Mouse (Mus musculus) hindbrain, embryonic 15.5 days (tissue): ENCODE results near the gene Flt1. TPM values are rescaled to one million over a fixed set of nuclear protein-coding genes. Genes with fewer than 3 reads are reported as not detected.

Source experiments
- ATAC-seq: fragments of 200-750 bp; cut with Nextera tagmentation; 2 replicates; pipeline ENCODE4 v1.8.0; 2017; ENCODE audit warnings: low read depth, moderate number of reproducible peaks, moderate TSS enrichment; ENCODE audit not compliant: low FRiP score
- H3K27ac ChIP-seq: fragments of 300-500 bp; sonication (generic); replicated peaks from 2 replicates; pipeline ENCODE4 v1.5.1; 2015; ENCODE audit warnings: mild to moderate bottlenecking, inconsistent platforms
- H3K27me3 ChIP-seq: fragments of 300-500 bp; sonication (generic); 2 replicates; pipeline ENCODE4 v1.6.1; 2015; ENCODE audit warnings: control low read depth, inconsistent platforms
- H3K36me3 ChIP-seq: fragments of 300-500 bp; sonication (generic); 2 replicates; pipeline ENCODE4 v1.6.1; 2015; ENCODE audit warnings: control low read depth, inconsistent platforms
- H3K4me1 ChIP-seq: fragments of 300-500 bp; sonication (generic); replicated peaks from 2 replicates; pipeline ENCODE4 v1.6.1; 2015; ENCODE audit warnings: control low read depth, inconsistent platforms
- H3K4me2 ChIP-seq: fragments of 300-500 bp; sonication (generic); 2 replicates; pipeline ENCODE4 v1.6.1; 2015; ENCODE audit warnings: moderate library complexity, mild to moderate bottlenecking, inconsistent platforms
- H3K4me3 ChIP-seq: fragments of 300-500 bp; sonication (generic); 2 replicates; pipeline ENCODE4 v1.5.1; 2015; ENCODE audit warnings: mild to moderate bottlenecking, inconsistent platforms
- H3K9ac ChIP-seq: fragments of 300-500 bp; sonication (generic); 2 replicates; pipeline ENCODE4 v1.6.1; 2015; ENCODE audit warnings: inconsistent platforms
- H3K9me3 ChIP-seq: fragments of 300-500 bp; sonication (generic); 2 replicates; pipeline ENCODE4 v1.6.1; 2016; ENCODE audit warnings: control low read depth, inconsistent platforms
- WGBS: fragments of 180-500 bp; shearing (Covaris S2); methylation state at CpG from one replicate; pipeline ENCODE4 v1.1.7; 2015; 5-methylcytosine and 5-hydroxymethylcytosine counted together
- polyA plus RNA-seq: library from polyadenylated mRNA; unstranded; fragments of >200 nt; fragmentation: Nextera tagmentation; extraction: Ambion mirVana; gene quantifications from 2 replicates; pipeline ENCODE4 v1.2.1, GENCODE M21; 2015

The Flt1 gene
- polyA plus RNA-seq, 1 experiment from 2014 or later, result 16.0 TPM

GRCm38 (mm10) chr5:147721438-147721837 is 4.4 kb downstream of the Flt1 start:
- H3K4me1 ChIP-seq, result peaks cover 18% of the 10 kb centered on the region
- no peak overlapping the region for H3K9ac ChIP-seq
- no peak overlapping the region for H3K27ac ChIP-seq
- 25% methylated on average over 8 of the region's 8 CpGs for WGBS
- no peak for ATAC-seq
- H3K9me3 ChIP-seq, result no peaks in the 10 kb centered on the region
- no peaks in the 10 kb centered on the region for H3K36me3 ChIP-seq
- no peak overlapping the region for H3K4me2 ChIP-seq
- peaks cover 60% of the 10 kb centered on the region for H3K27me3 ChIP-seq
- no peak overlapping the region for H3K4me3 ChIP-seq

- Histone ChIP-seq H3K4me3 (no peak overlapping the region), H3K9ac (no peak overlapping the region), H3K27ac (no peak overlapping the region), H3K36me3 (no peaks in the 10 kb centered on the region), H3K9me3 (no peaks in the 10 kb centered on the region), H3K4me1 (no peaks in the 10 kb centered on the region), H3K27me3 (peaks cover 38% of the 10 kb centered on the region), H3K4me2 (no peak overlapping the region)
- ATAC-seq, result no peak
- 80% methylated on average over 7 of the region's 7 CpGs for WGBS
Measured at GRCm38 (mm10) chr5:147718335-147718734, 7.5 kb downstream of the Flt1 start.

- Histone ChIP-seq H3K4me1 (no peaks in the 10 kb centered on the region), H3K4me3 (no peak overlapping the region), H3K4me2 (no peak overlapping the region), H3K9me3 (no peaks in the 10 kb centered on the region), H3K27me3 (peaks cover 26% of the 10 kb centered on the region), H3K9ac (no peak overlapping the region), H3K27ac (no peak overlapping the region), H3K36me3 (no peaks in the 10 kb centered on the region)
- WGBS, result 77% methylated on average over 15 of the region's 15 CpGs
- ATAC-seq, result no peak
Measured at GRCm38 (mm10) chr5:147716697-147717217, 9.1 kb downstream of the Flt1 start.

GRCm38 (mm10) chr5:147716276-147716675 is 9.5 kb downstream of the Flt1 start:
- H3K27ac ChIP-seq, result no peak overlapping the region
- no peak overlapping the region for H3K9ac ChIP-seq
- no peaks in the 10 kb centered on the region for H3K9me3 ChIP-seq
- no peak overlapping the region for H3K4me2 ChIP-seq
- peaks cover 22% of the 10 kb centered on the region for H3K27me3 ChIP-seq
- no peak overlapping the region for H3K4me3 ChIP-seq
- no peaks in the 10 kb centered on the region for H3K4me1 ChIP-seq
- no peaks in the 10 kb centered on the region for H3K36me3 ChIP-seq
- WGBS, result 73% methylated on average over 9 of the region's 9 CpGs
- ATAC-seq, result no peak

- WGBS, result 79% methylated on average over 13 of the region's 13 CpGs
- Histone ChIP-seq H3K9ac (no peak overlapping the region), H3K36me3 (no peaks in the 10 kb centered on the region), H3K4me3 (no peak overlapping the region), H3K4me1 (no peaks in the 10 kb centered on the region), H3K27me3 (peaks cover 13% of the 10 kb centered on the region), H3K27ac (no peak overlapping the region), H3K4me2 (no peak overlapping the region), H3K9me3 (no peaks in the 10 kb centered on the region)
- no peak for ATAC-seq
Measured at GRCm38 (mm10) chr5:147715391-147715790, 10.4 kb downstream of the Flt1 start.

- H3K4me1 ChIP-seq, result no peaks in the 10 kb centered on the region
- H3K36me3 ChIP-seq, result no peaks in the 10 kb centered on the region
- WGBS, result 48% methylated on average over 4 of the region's 4 CpGs
- H3K9ac ChIP-seq, result no peak overlapping the region
- ATAC-seq, result no peak
- H3K27ac ChIP-seq, result no peak overlapping the region
- no peaks in the 10 kb centered on the region for H3K9me3 ChIP-seq
- H3K27me3 ChIP-seq, result no peaks in the 10 kb centered on the region
- H3K4me3 ChIP-seq, result no peak overlapping the region
- H3K4me2 ChIP-seq, result no peak overlapping the region
Measured at GRCm38 (mm10) chr5:147708500-147708899, 17.3 kb downstream of the Flt1 start.

- WGBS, result 53% methylated on average over 4 of the region's 4 CpGs
Measured at GRCm38 (mm10) chr5:147707479-147707878, 18.3 kb downstream of the Flt1 start.

GRCm38 (mm10) chr5:147704890-147705289 is 20.9 kb downstream of the Flt1 start:
- WGBS, result 54% methylated on average over 4 of the region's 4 CpGs
- Histone ChIP-seq H3K4me2 (no peak overlapping the region), H3K4me3 (no peak overlapping the region), H3K27ac (no peak overlapping the region), H3K9me3 (no peaks in the 10 kb centered on the region), H3K27me3 (no peaks in the 10 kb centered on the region), H3K36me3 (no peaks in the 10 kb centered on the region), H3K9ac (no peak overlapping the region), H3K4me1 (no peaks in the 10 kb centered on the region)
- ATAC-seq, result no peak

More at GRCm38 (mm10) chr5:147707479-147707878, 18.3 kb downstream of the Flt1 start:
- Histone ChIP-seq H3K9ac (no peak overlapping the region), H3K36me3 (no peaks in the 10 kb centered on the region), H3K9me3 (no peaks in the 10 kb centered on the region), H3K4me1 (no peaks in the 10 kb centered on the region), H3K27ac (no peak overlapping the region), H3K4me3 (no peak overlapping the region), H3K4me2 (no peak overlapping the region), H3K27me3 (no peaks in the 10 kb centered on the region)
- no peak for ATAC-seq

- Histone ChIP-seq H3K27me3 (no peaks in the 10 kb centered on the region), H3K9me3 (no peaks in the 10 kb centered on the region), H3K9ac (no peak overlapping the region), H3K4me1 (no peaks in the 10 kb centered on the region), H3K4me2 (no peak overlapping the region), H3K36me3 (no peaks in the 10 kb centered on the region), H3K4me3 (no peak overlapping the region), H3K27ac (no peak overlapping the region)
- no peak for ATAC-seq
- 88% methylated on average over 5 of the region's 5 CpGs for WGBS
Measured at GRCm38 (mm10) chr5:147702423-147702822, 23.4 kb downstream of the Flt1 start.

- no peak for ATAC-seq
- no peak overlapping the region for H3K27ac ChIP-seq
- H3K9ac ChIP-seq, result no peak overlapping the region
- no peaks in the 10 kb centered on the region for H3K27me3 ChIP-seq
- H3K4me3 ChIP-seq, result no peak overlapping the region
- no peaks in the 10 kb centered on the region for H3K36me3 ChIP-seq
- no peak overlapping the region for H3K4me2 ChIP-seq
- no peaks in the 10 kb centered on the region for H3K9me3 ChIP-seq
- H3K4me1 ChIP-seq, result no peaks in the 10 kb centered on the region
- 95% methylated on average over 3 of the region's 3 CpGs for WGBS
Measured at GRCm38 (mm10) chr5:147701024-147701423, 24.8 kb downstream of the Flt1 start.

- no peak overlapping the region for H3K9ac ChIP-seq
- no peak overlapping the region for H3K27ac ChIP-seq
- ATAC-seq, result no peak
- H3K4me1 ChIP-seq, result no peaks in the 10 kb centered on the region
- H3K4me2 ChIP-seq, result no peak overlapping the region
- WGBS, result 41% methylated on average over 13 of the region's 13 CpGs
- no peaks in the 10 kb centered on the region for H3K36me3 ChIP-seq
- H3K27me3 ChIP-seq, result no peaks in the 10 kb centered on the region
- H3K4me3 ChIP-seq, result no peak overlapping the region
- H3K9me3 ChIP-seq, result no peaks in the 10 kb centered on the region
Measured at GRCm38 (mm10) chr5:147698044-147698443, 27.8 kb downstream of the Flt1 start.

GRCm38 (mm10) chr5:147697165-147697564 is 28.6 kb downstream of the Flt1 start:
- Histone ChIP-seq H3K4me1 (no peaks in the 10 kb centered on the region), H3K9ac (no peak overlapping the region), H3K27me3 (no peaks in the 10 kb centered on the region), H3K36me3 (no peaks in the 10 kb centered on the region), H3K9me3 (no peaks in the 10 kb centered on the region), H3K4me2 (no peak overlapping the region), H3K4me3 (no peak overlapping the region), H3K27ac (no peak overlapping the region)
- ATAC-seq, result no peak
- WGBS, result 33% methylated on average over 5 of the region's 5 CpGs

- 97% methylated on average over 1 of the region's 1 CpGs for WGBS
- Histone ChIP-seq H3K27ac (no peak overlapping the region), H3K4me3 (no peak overlapping the region), H3K36me3 (no peaks in the 10 kb centered on the region), H3K4me2 (no peak overlapping the region), H3K9ac (no peak overlapping the region), H3K27me3 (no peaks in the 10 kb centered on the region), H3K9me3 (no peaks in the 10 kb centered on the region), H3K4me1 (no peaks in the 10 kb centered on the region)
- ATAC-seq, result no peak
Measured at GRCm38 (mm10) chr5:147692622-147693021, 33.2 kb downstream of the Flt1 start.
